Mouse (Mus musculus): ENCODE results near the gene Kcnab1.

GRCm38 (mm10) chr3:65249023-65249422 lies 139.8 kb downstream of the Kcnab1 start:
- TF ChIP-seq POLR2A (IDR thresholded peaks at IDR 0.05; ENCODE audit: low read depth, low read length) (no peak), EP300 (IDR thresholded peaks at IDR 0.05; ENCODE audit: low read length) (no peak)
